Mouse (Mus musculus) thymus, postnatal 25 days (tissue): ENCODE measurements around the gene Gm21312.
"Not testable (repeated sequence)": the region's sequence is repeated elsewhere in the genome, so short reads cannot be mapped to it uniquely, and the experiment has no call there.

Source experiments
- DNase-seq: peaks from one replicate; pipeline ENCODE4 v3.0.0; 2022

The Gm21312 gene

GRCm38 (mm10) chr10:104176724-104177123 lies at the start of gene Gm21312:
Gm21312 (plus strand) TSS chr10:104177024.
- not testable (repeated sequence) for DNase-seq

GRCm38 (mm10) chr10:104142687-104143086 lies 34.1 kb upstream of the Gm21312 start, which contains the start of gene Gm21293:
Gm21293 (plus strand) TSS chr10:104142987.
- not testable (repeated sequence) for DNase-seq

- DNase-seq: not testable (repeated sequence)
Observed at GRCm38 (mm10) chr10:104151197-104151596, 25.6 kb upstream of the Gm21312 start, which contains the start of gene Gm6763. Gm6763 (plus strand) TSS chr10:104151497.

- DNase-seq: not testable (repeated sequence)
Observed at GRCm38 (mm10) chr10:104159706-104160105, 17.1 kb upstream of the Gm21312 start, which contains the start of gene Gm8764. Gm8764 (plus strand) TSS chr10:104160006.

GRCm38 (mm10) chr10:104168215-104168614 lies 8.6 kb upstream of the Gm21312 start, which contains the start of gene Gm21304:
Gm21304 (plus strand) TSS chr10:104168515.
- DNase-seq: not testable (repeated sequence)

- DNase-seq: not testable (repeated sequence)
Observed at GRCm38 (mm10) chr10:104185233-104185632, 8.4 kb downstream of the Gm21312 start, which contains the start of gene Gm20765. Gm20765 (plus strand) TSS chr10:104185533.

- DNase-seq: not testable (repeated sequence)
Observed at GRCm38 (mm10) chr10:104193742-104194141, 16.9 kb downstream of the Gm21312 start, which contains the start of gene Gm4340. Gm4340 (plus strand) TSS chr10:104194042.

GRCm38 (mm10) chr10:104209655-104210054 lies 32.8 kb downstream of the Gm21312 start:
- DNase-seq: no peak

- no peak for DNase-seq
Observed at GRCm38 (mm10) chr10:104210268-104210990, 33.6 kb downstream of the Gm21312 start.

- DNase-seq: no peak
Observed at GRCm38 (mm10) chr10:104214527-104214926, 37.7 kb downstream of the Gm21312 start.

- DNase-seq: no peak
Observed at GRCm38 (mm10) chr10:104220303-104221021, 43.6 kb downstream of the Gm21312 start.
